Mouse (Mus musculus) forelimb bud, embryonic 11.5 days (tissue): Measurements from ENCODE around the gene E2f4.
A peak's percentile ranks its signal among the peaks of the same experiment; 100 is the strongest.
"Not testable (repeated sequence)": the region's sequence is repeated elsewhere in the genome, so short reads cannot be mapped to it uniquely, and the experiment has no call there.

Experiments used
- DNase-seq: peaks from one replicate; pipeline ENCODE4 v3.0.0-alpha.2; 2012; ENCODE audit warnings: low read depth, low spot score

The E2f4 gene

GRCm38 (mm10) chr8:105269075-105269458 is 28.4 kb upstream of the E2f4 start:
- no peak for DNase-seq

- no peak for DNase-seq
Observed at GRCm38 (mm10) chr8:105269461-105269947, 28.0 kb upstream of the E2f4 start, which contains the start of gene Hsf4. Gene Hsf4, plus strand, starts transcription at chr8:105269801.

GRCm38 (mm10) chr8:105270101-105270915 is 27.2 kb upstream of the E2f4 start:
- DNase-seq = no peak

- DNase-seq = no peak
Observed at GRCm38 (mm10) chr8:105270916-105271186, 26.6 kb upstream of the E2f4 start.

GRCm38 (mm10) chr8:105275387-105275786 is 22.1 kb upstream of the E2f4 start:
- DNase-seq = no peak

- no peak for DNase-seq
Observed at GRCm38 (mm10) chr8:105275840-105276239, 21.6 kb upstream of the E2f4 start, which contains the start of gene Nol3. Gene Nol3, plus strand, starts transcription at chr8:105276140.

- DNase-seq = no peak
Observed at GRCm38 (mm10) chr8:105276292-105277120, 21.0 kb upstream of the E2f4 start.

GRCm38 (mm10) chr8:105278911-105279334 is 18.5 kb upstream of the E2f4 start:
- no peak for DNase-seq

- no peak for DNase-seq
Observed at GRCm38 (mm10) chr8:105280567-105280966, 16.9 kb upstream of the E2f4 start.

- no peak for DNase-seq
Observed at GRCm38 (mm10) chr8:105281821-105282220, 15.6 kb upstream of the E2f4 start.

- DNase-seq = no peak
Observed at GRCm38 (mm10) chr8:105282239-105282638, 15.2 kb upstream of the E2f4 start.

- DNase-seq = peak; percentile 48
Observed at GRCm38 (mm10) chr8:105283074-105283473, 14.4 kb upstream of the E2f4 start.

GRCm38 (mm10) chr8:105285514-105285913 is 11.9 kb upstream of the E2f4 start:
- no peak for DNase-seq

- DNase-seq = no peak
Observed at GRCm38 (mm10) chr8:105286907-105287306, 10.6 kb upstream of the E2f4 start.

GRCm38 (mm10) chr8:105288231-105288630 is 9.2 kb upstream of the E2f4 start:
- DNase-seq = no peak

GRCm38 (mm10) chr8:105288958-105289732 is 8.3 kb upstream of the E2f4 start:
- peak; percentile 97 for DNase-seq

GRCm38 (mm10) chr8:105289805-105290460 is 7.5 kb upstream of the E2f4 start, which contains the start of gene 4931428F04Rik:
Gene 4931428F04Rik, minus strand, starts transcription at chr8:105289864.
- peak; percentile 57 for DNase-seq

- peak; percentile 94 for DNase-seq
Observed at GRCm38 (mm10) chr8:105290554-105291314, 6.7 kb upstream of the E2f4 start.

GRCm38 (mm10) chr8:105291364-105291763 is 6.1 kb upstream of the E2f4 start:
- not testable (repeated sequence) for DNase-seq

GRCm38 (mm10) chr8:105291802-105292201 is 5.7 kb upstream of the E2f4 start:
- not testable (repeated sequence) for DNase-seq
